Mouse (Mus musculus) embryonic facial prominence, embryonic 11.5 days (tissue): ENCODE data around the gene Ndufa13. TPM values are rescaled to one million over a fixed set of nuclear protein-coding genes. Genes with fewer than 3 reads are reported as not detected.

Source experiments
- ATAC-seq: fragments of 200-750 bp; cut with Nextera tagmentation; replicated peaks from 2 replicates; pipeline ENCODE4 v1.8.0; 2017; ENCODE audit warnings: low read depth; ENCODE audit not compliant: insufficient number of reproducible peaks, low FRiP score, low TSS enrichment
- DNase-seq: peaks from one replicate; pipeline ENCODE4 v3.0.0-alpha.2; 2015; ENCODE audit warnings: low spot score
- H3K27ac ChIP-seq: fragments of 300-500 bp; sonication (generic); replicated peaks from 2 replicates; pipeline ENCODE4 v1.5.1; 2014; ENCODE audit warnings: mild to moderate bottlenecking, low read depth, low read length, control low read depth
- H3K27me3 ChIP-seq: fragments of 300-500 bp; sonication (generic); 2 replicates; pipeline ENCODE4 v1.6.1; 2014; ENCODE audit warnings: mild to moderate bottlenecking, low read length, moderate library complexity, mixed read lengths; ENCODE audit not compliant: control insufficient read depth, insufficient read depth
- H3K36me3 ChIP-seq: fragments of 300-500 bp; sonication (generic); replicated peaks from 2 replicates; pipeline ENCODE4 v1.6.1; 2014; ENCODE audit warnings: low read depth, mild to moderate bottlenecking, low read length, moderate library complexity, mixed read lengths; ENCODE audit not compliant: control insufficient read depth, insufficient read depth
- H3K4me1 ChIP-seq: fragments of 300-500 bp; sonication (generic); 2 replicates; pipeline ENCODE4 v1.6.1; 2014; ENCODE audit warnings: low read length, mixed read lengths; ENCODE audit not compliant: control insufficient read depth, insufficient read depth
- H3K4me2 ChIP-seq: fragments of 300-500 bp; sonication (generic); 2 replicates; pipeline ENCODE4 v1.6.1; 2014; ENCODE audit warnings: low read depth, mild to moderate bottlenecking, control low read depth, low read length, moderate library complexity
- H3K4me3 ChIP-seq: fragments of 300-500 bp; sonication (generic); 2 replicates; pipeline ENCODE4 v1.5.1; 2014; ENCODE audit warnings: low read depth, low read length, control low read depth
- H3K9ac ChIP-seq: fragments of 300-500 bp; sonication (generic); replicated peaks from 2 replicates; pipeline ENCODE4 v1.6.1; 2014; ENCODE audit warnings: mild to moderate bottlenecking, control low read depth, low read length
- H3K9me3 ChIP-seq: fragments of 300-500 bp; sonication (generic); replicated peaks from 2 replicates; pipeline ENCODE4 v1.6.1; 2016; ENCODE audit warnings: mild to moderate bottlenecking, low read length, inconsistent platforms, mixed read lengths; ENCODE audit not compliant: control insufficient read depth
- WGBS: fragments of 180-500 bp; shearing (Covaris S2); extraction: QIAGEN DNeasy Blood & Tissue Kit; methylation state at CpG from one replicate; pipeline ENCODE4 v1.1.7; 2014; 5-methylcytosine and 5-hydroxymethylcytosine counted together
- polyA plus RNA-seq: library from polyadenylated mRNA; unstranded; fragments of >200 nt; fragmentation: Nextera tagmentation; extraction: Ambion mirVana; gene quantifications from 2 replicates; pipeline ENCODE4 v1.2.1, GENCODE M21; 2014

Ndufa13 gene
- polyA plus RNA-seq, 1 experiment from 2014 or later = 158 TPM

DNA sequence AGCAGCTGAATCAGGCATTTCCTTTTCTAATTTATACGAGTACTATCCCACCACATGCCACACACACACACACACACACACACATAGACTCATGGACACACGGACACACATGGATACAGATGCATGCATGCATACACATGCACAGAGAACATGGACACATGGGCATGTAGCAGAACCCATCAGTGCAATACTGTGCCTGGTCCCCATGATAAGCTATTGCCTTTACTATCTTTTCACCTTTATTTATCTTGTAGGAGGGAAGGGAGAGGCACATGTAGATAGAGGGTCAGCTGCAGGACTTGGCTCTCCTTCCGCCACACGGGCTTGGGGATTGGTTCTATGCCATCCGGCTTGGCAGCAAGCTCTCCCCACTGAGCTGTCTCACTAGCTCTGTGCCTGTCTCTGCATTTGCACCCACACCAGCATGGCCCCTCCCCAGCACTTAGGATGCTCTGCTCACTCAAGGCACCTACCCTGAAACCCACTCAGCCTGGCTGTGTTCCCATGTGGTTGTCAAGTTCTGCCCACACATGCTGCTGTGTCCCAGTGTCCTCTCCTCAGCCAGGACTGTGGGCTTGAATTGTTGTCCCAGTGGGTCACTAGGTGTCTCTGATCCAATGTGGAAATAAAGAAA, 38.9 kb downstream of the Ndufa13 start:
- 90% methylated on average over 5 of the region's 5 CpGs for WGBS
- ATAC-seq = no peak
- no peaks in the 10 kb centered on the region for H3K9me3 ChIP-seq
- no peaks in the 10 kb centered on the region for H3K27me3 ChIP-seq
- H3K4me1 ChIP-seq = no peaks in the 10 kb centered on the region
- H3K4me2 ChIP-seq = no peak overlapping the region
- H3K36me3 ChIP-seq = no peaks in the 10 kb centered on the region
- DNase-seq = no peak
- no peak overlapping the region for H3K4me3 ChIP-seq
- H3K9ac ChIP-seq = no peak overlapping the region
- H3K27ac ChIP-seq = no peak overlapping the region

DNA sequence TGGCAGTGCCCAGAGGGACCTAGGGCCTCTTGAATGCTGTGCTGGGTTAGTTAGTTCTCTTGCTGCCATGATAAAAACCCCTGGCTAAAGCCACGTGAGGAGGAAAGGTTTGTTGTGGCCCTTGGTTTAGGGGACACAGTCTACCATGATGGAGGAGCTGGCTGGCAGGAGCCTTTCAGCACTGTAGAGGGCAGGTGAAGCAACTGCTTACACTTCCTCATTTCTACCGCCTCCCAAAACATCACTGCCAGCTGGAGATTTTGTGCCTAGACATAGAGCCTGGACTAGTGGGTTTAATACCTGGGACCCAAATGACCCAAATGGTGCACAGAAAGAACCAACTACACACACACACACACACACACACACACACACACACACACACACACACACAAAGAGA, 41.1 kb downstream of the Ndufa13 start:
- no peak for ATAC-seq
- Histone ChIP-seq H3K4me2 (no peak overlapping the region), H3K9me3 (no peaks in the 10 kb centered on the region), H3K27ac (no peak overlapping the region), H3K9ac (no peak overlapping the region), H3K27me3 (no peaks in the 10 kb centered on the region), H3K4me3 (no peak overlapping the region), H3K4me1 (no peaks in the 10 kb centered on the region), H3K36me3 (no peaks in the 10 kb centered on the region)
- 60% methylated on average over 2 of the region's 2 CpGs for WGBS
- DNase-seq = no peak

DNA sequence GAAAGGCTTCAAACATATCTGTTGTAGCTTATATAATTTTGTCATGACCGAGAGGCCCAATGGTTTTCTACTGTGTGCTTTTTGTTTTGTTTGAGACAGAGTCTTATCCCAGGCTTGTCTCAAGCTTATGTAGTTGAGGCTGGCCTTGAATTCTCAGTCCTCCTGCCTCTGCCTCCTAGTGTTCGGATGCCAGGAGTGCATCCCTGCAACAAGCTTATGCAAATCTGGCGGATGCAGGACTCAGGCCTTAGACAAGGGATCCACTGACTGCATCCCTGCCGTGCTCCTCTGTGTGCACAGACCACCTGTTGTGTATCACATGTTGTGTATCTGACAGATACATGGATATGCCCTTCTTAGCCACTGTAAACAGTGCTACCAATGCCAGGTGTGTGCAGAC, 41.6 kb downstream of the Ndufa13 start:
- no peak overlapping the region for H3K27ac ChIP-seq
- no peaks in the 10 kb centered on the region for H3K27me3 ChIP-seq
- H3K9me3 ChIP-seq = no peaks in the 10 kb centered on the region
- 51% methylated on average over 4 of the region's 4 CpGs for WGBS
- DNase-seq = no peak
- H3K9ac ChIP-seq = no peak overlapping the region
- ATAC-seq = no peak
- no peak overlapping the region for H3K4me3 ChIP-seq
- no peak overlapping the region for H3K4me2 ChIP-seq
- no peaks in the 10 kb centered on the region for H3K4me1 ChIP-seq
- no peaks in the 10 kb centered on the region for H3K36me3 ChIP-seq

DNA sequence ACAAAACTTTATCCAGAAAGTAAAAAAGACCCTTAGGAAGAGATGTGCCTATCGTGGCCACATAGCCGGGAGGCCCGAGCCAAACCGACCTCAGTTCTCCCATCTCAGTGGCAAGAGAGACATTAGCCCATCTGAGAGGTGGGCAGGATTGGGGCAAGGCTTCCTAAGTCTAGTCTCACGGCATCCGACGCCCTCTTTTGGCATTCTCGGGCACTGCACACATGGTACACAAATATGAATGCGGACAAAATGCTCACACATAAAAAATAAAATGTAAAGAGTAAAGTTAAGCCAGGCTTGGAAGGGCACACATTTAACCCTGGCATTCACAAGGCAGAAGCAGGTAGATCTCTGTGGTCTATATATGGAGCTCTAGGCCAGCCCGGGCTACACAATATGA, 48.5 kb downstream of the Ndufa13 start:
- Histone ChIP-seq H3K27ac (no peak overlapping the region), H3K4me3 (no peak overlapping the region), H3K36me3 (no peaks in the 10 kb centered on the region), H3K9ac (no peak overlapping the region), H3K9me3 (no peaks in the 10 kb centered on the region), H3K4me1 (no peaks in the 10 kb centered on the region), H3K27me3 (no peaks in the 10 kb centered on the region), H3K4me2 (no peak overlapping the region)
- WGBS = 89% methylated on average over 10 of the region's 10 CpGs
- ATAC-seq (no peak), DNase-seq (no peak)

DNA sequence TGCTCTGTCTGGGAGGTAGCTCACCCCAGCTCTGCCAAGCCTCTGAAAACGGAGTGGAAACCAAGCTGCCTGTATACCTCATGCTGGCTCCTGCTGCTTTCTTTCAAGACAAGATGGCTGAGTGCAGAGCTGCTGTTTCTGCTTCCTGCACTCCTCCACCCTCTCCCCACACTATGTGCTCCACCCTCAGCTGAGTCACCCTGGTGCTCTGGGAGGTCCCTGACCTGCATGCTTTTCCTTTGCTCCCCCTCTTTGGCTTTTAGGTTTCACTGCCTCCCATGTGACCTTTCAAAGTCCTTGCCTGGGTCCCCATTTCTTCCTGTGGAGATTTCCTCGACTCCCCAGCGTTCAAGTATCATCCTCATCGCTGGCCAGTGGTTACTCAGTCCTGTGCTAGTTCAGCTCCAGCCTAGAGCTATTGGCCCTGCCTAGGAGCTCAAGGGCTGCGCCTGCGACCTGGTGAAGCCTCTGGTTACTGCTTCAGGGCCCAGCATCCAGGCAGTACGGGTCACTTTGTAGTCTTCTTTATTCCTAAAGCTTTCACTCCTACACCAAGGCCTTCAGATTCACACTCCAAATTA, 51.3 kb downstream of the Ndufa13 start:
- Histone ChIP-seq H3K27me3 (no peaks in the 10 kb centered on the region), H3K9me3 (no peaks in the 10 kb centered on the region), H3K9ac (no peak overlapping the region), H3K4me2 (no peak overlapping the region), H3K4me3 (no peak overlapping the region), H3K27ac (no peak overlapping the region), H3K36me3 (no peaks in the 10 kb centered on the region), H3K4me1 (no peaks in the 10 kb centered on the region)
- WGBS = 80% methylated on average over 7 of the region's 7 CpGs
- ATAC-seq = no peak
- DNase-seq = no peak

DNA sequence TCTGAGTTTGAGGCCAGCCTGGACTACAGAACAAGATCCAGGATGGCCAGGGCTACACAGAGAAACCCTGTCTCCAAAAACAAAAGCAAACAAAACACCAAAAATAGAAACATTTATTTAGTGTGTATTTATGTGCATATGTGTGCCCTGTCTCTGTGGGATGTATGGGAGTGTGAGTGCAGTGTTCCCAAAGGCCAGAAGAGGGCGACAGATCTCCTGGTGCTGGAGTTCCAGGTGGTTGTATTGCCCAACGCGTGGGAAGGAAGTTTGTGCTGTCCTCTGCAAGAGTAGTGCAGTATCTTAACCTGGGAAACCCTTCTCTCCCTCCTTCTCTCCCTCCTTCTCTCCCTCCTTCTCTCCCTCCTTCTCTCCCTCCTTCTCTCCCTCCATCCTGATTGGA, 52.5 kb downstream of the Ndufa13 start:
- Histone ChIP-seq H3K4me2 (no peak overlapping the region), H3K36me3 (no peaks in the 10 kb centered on the region), H3K4me1 (no peaks in the 10 kb centered on the region), H3K4me3 (no peak overlapping the region), H3K27me3 (no peaks in the 10 kb centered on the region), H3K27ac (no peak overlapping the region), H3K9ac (no peak overlapping the region), H3K9me3 (no peaks in the 10 kb centered on the region)
- WGBS = 35% methylated on average over 3 of the region's 3 CpGs
- DNase-seq (no peak), ATAC-seq (no peak)

DNA sequence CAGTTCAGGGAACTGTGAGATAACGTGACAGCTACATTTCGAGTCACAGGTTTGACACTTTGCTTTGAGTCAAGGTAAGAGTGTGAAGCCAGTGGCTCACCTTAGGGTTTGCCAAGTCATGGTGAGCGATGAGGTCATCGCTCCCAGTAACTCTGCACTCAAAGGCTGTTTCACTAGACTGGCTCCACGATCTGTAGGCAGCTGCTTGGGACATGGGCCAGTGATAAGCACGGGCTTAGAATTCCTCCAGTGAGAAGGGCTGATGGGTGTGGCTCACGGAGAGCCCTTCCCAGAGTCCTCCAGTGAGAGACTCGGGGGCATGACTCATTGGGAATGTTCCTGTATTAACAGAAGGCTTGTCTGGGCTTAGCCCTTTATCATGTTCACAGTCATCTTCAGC, 53.4 kb downstream of the Ndufa13 start:
- no peaks in the 10 kb centered on the region for H3K27me3 ChIP-seq

DNA sequence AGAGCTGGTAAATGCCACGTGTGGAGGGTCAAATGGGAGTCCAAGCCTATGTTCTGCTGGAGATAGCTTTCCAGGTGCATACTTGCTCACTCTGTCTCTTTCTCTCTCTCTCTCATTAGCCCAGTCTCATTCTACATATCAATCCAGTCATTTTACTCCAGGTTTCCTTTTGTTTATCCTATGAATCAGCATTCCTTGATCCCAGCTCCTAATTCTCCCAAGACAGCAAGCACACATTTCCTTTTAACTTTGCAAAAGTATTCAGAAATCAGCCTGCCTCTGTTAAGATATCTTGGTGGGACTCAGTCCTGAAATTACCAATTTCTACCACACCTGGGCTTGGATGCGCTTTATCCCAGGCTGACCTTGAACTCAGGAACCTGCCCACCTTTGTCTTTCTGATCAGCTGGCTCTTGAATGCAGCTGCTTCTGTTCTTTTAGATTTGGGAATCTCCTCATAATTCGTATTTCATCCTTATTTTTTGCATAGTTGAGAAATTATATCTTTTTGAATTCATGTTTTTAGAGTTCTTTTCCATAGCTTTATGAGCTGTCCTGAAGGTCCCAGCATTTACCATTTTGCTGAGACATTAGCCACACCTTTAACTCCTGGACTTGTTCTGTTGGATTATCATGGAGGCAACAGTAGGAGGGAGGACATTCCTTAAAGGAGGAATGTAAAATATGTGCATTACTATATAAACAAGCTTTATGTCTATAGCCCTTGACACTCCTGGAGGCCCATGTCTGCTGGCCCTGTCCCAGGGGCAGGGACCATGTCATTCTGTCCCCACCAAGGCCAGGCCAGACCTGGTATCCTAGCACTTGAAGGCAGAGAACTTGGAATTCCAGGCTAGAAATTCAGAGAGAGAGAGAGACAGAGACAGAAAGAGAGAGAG, 54.9 kb downstream of the Ndufa13 start:
- Histone ChIP-seq H3K27me3 (no peaks in the 10 kb centered on the region), H3K36me3 (no peaks in the 10 kb centered on the region), H3K9ac (no peak overlapping the region), H3K27ac (no peak overlapping the region), H3K4me2 (no peak overlapping the region), H3K9me3 (no peaks in the 10 kb centered on the region), H3K4me3 (no peak overlapping the region), H3K4me1 (no peaks in the 10 kb centered on the region)
- DNase-seq (no peak), ATAC-seq (no peak)
- WGBS = 73% methylated on average over 3 of the region's 3 CpGs

More for the DNA sequence above, 53.4 kb downstream of the Ndufa13 start:
- Histone ChIP-seq H3K4me3 (no peak overlapping the region), H3K27ac (no peak overlapping the region), H3K4me2 (no peak overlapping the region), H3K9ac (no peak overlapping the region), H3K36me3 (no peaks in the 10 kb centered on the region), H3K4me1 (no peaks in the 10 kb centered on the region), H3K9me3 (no peaks in the 10 kb centered on the region)
- ATAC-seq = no peak
- WGBS = 84% methylated on average over 8 of the region's 8 CpGs
- no peak for DNase-seq
